Mouse (Mus musculus) heart, adult 9 months (tissue): ENCODE data around the gene Ssbp2.

Source experiments
- DNase-seq, 2 experiments: peaks; one replicate each; pipeline ENCODE4 v3.0.0; 2022; ENCODE audit warnings: low spot score in 2 of 2

Ssbp2 gene

GRCm38 (mm10) chr13:91526058-91526457 lies 66.0 kb downstream of the Ssbp2 start:
- DNase-seq: no peak

GRCm38 (mm10) chr13:91529821-91530220 lies 69.7 kb downstream of the Ssbp2 start:
- DNase-seq: no peak

GRCm38 (mm10) chr13:91536711-91537110 lies 76.6 kb downstream of the Ssbp2 start:
- DNase-seq: no peak

GRCm38 (mm10) chr13:91540145-91541068 lies 80.3 kb downstream of the Ssbp2 start:
- DNase-seq: no peak

GRCm38 (mm10) chr13:91541069-91541429 lies 81.0 kb downstream of the Ssbp2 start:
- no peak for DNase-seq

GRCm38 (mm10) chr13:91543555-91543954 lies 83.5 kb downstream of the Ssbp2 start:
- DNase-seq: no peak

- peak; percentile 12 to 33 for DNase-seq
Observed at GRCm38 (mm10) chr13:91564047-91564446, 104.0 kb downstream of the Ssbp2 start.

- DNase-seq: no peak
Observed at GRCm38 (mm10) chr13:91564755-91565154, 104.7 kb downstream of the Ssbp2 start.

GRCm38 (mm10) chr13:91581504-91581903 lies 121.4 kb downstream of the Ssbp2 start:
- no peak for DNase-seq

GRCm38 (mm10) chr13:91582212-91582611 lies 122.1 kb downstream of the Ssbp2 start:
- DNase-seq: no peak

- no peak for DNase-seq
Observed at GRCm38 (mm10) chr13:91586368-91586767, 126.3 kb downstream of the Ssbp2 start.

GRCm38 (mm10) chr13:91588475-91588874 lies 128.4 kb downstream of the Ssbp2 start:
- no peak for DNase-seq

- no peak for DNase-seq
Observed at GRCm38 (mm10) chr13:91591863-91592262, 131.8 kb downstream of the Ssbp2 start.

- no peak for DNase-seq
Observed at GRCm38 (mm10) chr13:91595284-91595683, 135.2 kb downstream of the Ssbp2 start.

GRCm38 (mm10) chr13:91599594-91599993 lies 139.5 kb downstream of the Ssbp2 start:
- no peak for DNase-seq

- no peak for DNase-seq
Observed at GRCm38 (mm10) chr13:91605043-91605840, 145.2 kb downstream of the Ssbp2 start.

GRCm38 (mm10) chr13:91610601-91611000 lies 150.5 kb downstream of the Ssbp2 start:
- no peak for DNase-seq

- DNase-seq: no peak
Observed at GRCm38 (mm10) chr13:91611909-91612308, 151.8 kb downstream of the Ssbp2 start.

GRCm38 (mm10) chr13:91612578-91612977 lies 152.5 kb downstream of the Ssbp2 start:
- DNase-seq: no peak

GRCm38 (mm10) chr13:91616050-91616449 lies 156.0 kb downstream of the Ssbp2 start:
- DNase-seq: no peak

GRCm38 (mm10) chr13:91616876-91617275 lies 156.8 kb downstream of the Ssbp2 start:
- DNase-seq: no peak

GRCm38 (mm10) chr13:91619431-91619830 lies 159.3 kb downstream of the Ssbp2 start:
- DNase-seq: no peak

GRCm38 (mm10) chr13:91620541-91620940 lies 160.5 kb downstream of the Ssbp2 start:
- no peak for DNase-seq
